Mouse (Mus musculus): ENCODE measurements around the gene Tstd1. TPM values are rescaled to one million over a fixed set of nuclear protein-coding genes. Genes with fewer than 3 reads are reported as not detected.

Tstd1 gene
- total RNA-seq, 2 experiments from 2014 or later, result 2.9 to 4.3 TPM

- intact Hi-C loops (cut with DNase I), result no loop called here
- no peak overlapping the region for H3K27ac ChIP-seq
- H3K4me3 ChIP-seq, result no peak overlapping the region
- no peak for DNase-seq (ENCODE audit: extremely low spot score in 1 of 2, low spot score in 2 of 2)
- TF ChIP-seq CTCF (IDR thresholded peaks at IDR 0.05), result no peak
These were observed 715 bp downstream of the Tstd1 start for GRCm38 (mm10) chr1:171419291-171419882.

DNA sequence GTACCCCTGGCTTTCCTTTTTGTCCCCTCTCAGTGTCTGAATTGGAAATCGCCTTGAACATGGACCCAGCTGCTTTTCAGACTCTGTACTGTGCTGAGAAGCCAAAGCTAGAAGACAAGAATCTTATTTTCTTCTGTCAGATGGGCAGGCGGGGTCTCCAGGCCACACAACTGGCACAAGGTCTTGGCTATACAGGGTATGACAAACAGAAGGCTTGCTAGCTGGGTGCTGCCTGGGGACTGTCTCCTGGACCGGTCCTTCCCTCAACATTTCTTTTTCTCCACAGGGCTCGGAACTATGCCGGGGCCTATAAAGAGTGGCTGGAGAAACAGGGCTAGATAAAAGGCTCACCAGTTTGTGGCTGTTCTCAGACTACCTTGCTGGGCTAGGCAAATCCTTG is 1.2 kb downstream of the Tstd1 start:
- intact Hi-C loops (cut with DNase I), result no loop called here

GRCm38 (mm10) chr1:171422504-171423095 is 3.9 kb downstream of the Tstd1 start:
- DNase-seq (ENCODE audit: extremely low spot score in 1 of 2, low spot score in 2 of 2), result no peak
- no peak for TF ChIP-seq CTCF (IDR thresholded peaks at IDR 0.05)
- Histone ChIP-seq H3K27ac (no peak overlapping the region), H3K4me3 (no peak overlapping the region)
- intact Hi-C loops (cut with DNase I), result no loop called here

More for the DNA sequence above, 1.2 kb downstream of the Tstd1 start:
- no peak overlapping the region for H3K27ac ChIP-seq
- no peak for TF ChIP-seq CTCF (IDR thresholded peaks at IDR 0.05)
- no peak for DNase-seq (ENCODE audit: extremely low spot score in 1 of 2, low spot score in 2 of 2)
- H3K4me3 ChIP-seq, result no peak overlapping the region

GRCm38 (mm10) chr1:171424638-171425037 is 6.0 kb downstream of the Tstd1 start:
- Histone ChIP-seq H3K4me3 (no peak overlapping the region), H3K27ac (no peak overlapping the region)
- TF ChIP-seq CTCF (IDR thresholded peaks at IDR 0.05), result no peak
- intact Hi-C loops (cut with DNase I), result no loop called here
- DNase-seq (ENCODE audit: extremely low spot score in 1 of 2, low spot score in 2 of 2), result no peak

- DNase-seq (ENCODE audit: extremely low spot score in 1 of 2, low spot score in 2 of 2), result no peak
- H3K4me3 ChIP-seq, result no peak overlapping the region
- no peak for TF ChIP-seq CTCF (IDR thresholded peaks at IDR 0.05)
- H3K27ac ChIP-seq, result no peak overlapping the region
- intact Hi-C loops (cut with DNase I), result no loop called here
These were observed 6.5 kb downstream of the Tstd1 start for GRCm38 (mm10) chr1:171425126-171425525.

DNA sequence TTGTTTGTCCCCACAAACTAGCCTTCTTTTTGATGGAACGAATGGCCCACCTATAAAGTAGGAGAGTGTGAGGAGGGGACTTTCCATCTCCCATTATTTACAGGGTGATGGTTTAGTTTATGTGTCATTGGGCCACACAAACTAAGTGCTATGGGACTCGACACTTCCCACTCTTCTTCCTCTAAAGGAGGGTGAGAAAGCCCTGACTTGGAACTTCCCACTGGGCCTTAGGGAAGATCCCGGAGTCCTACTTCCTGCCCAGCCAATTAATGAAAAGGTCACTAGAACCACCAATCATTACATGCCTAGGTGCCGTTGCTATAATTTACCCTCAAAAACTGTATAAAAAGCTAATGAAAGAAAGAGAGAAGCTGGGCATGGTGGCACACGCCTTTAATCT is 13.5 kb downstream of the Tstd1 start:
- intact Hi-C loops (cut with DNase I), result no loop called here
- Histone ChIP-seq H3K27ac (no peak overlapping the region), H3K4me3 (no peak overlapping the region)
- no peak for TF ChIP-seq CTCF (IDR thresholded peaks at IDR 0.05)
- DNase-seq (ENCODE audit: extremely low spot score in 1 of 2, low spot score in 2 of 2), result no peak

GRCm38 (mm10) chr1:171435288-171435814 is 16.7 kb downstream of the Tstd1 start:
- intact Hi-C loops (cut with DNase I), result no loop called here
- Histone ChIP-seq H3K4me3 (no peak overlapping the region), H3K27ac (no peak overlapping the region)
- DNase-seq (ENCODE audit: extremely low spot score in 1 of 2, low spot score in 2 of 2), result no peak
- no peak for TF ChIP-seq CTCF (IDR thresholded peaks at IDR 0.05)

- no peak for DNase-seq (ENCODE audit: extremely low spot score in 1 of 2, low spot score in 2 of 2)
- TF ChIP-seq CTCF (IDR thresholded peaks at IDR 0.05), result no peak
- intact Hi-C loops (cut with DNase I), result no loop called here
- no peak overlapping the region for H3K27ac ChIP-seq
- H3K4me3 ChIP-seq, result no peak overlapping the region
These were observed 17.3 kb downstream of the Tstd1 start for GRCm38 (mm10) chr1:171435974-171436373.

- H3K27ac ChIP-seq, result peak within 1 kb of the TSS; percentile 59
- peak; percentile 26 to 30 for DNase-seq (ENCODE audit: extremely low spot score in 1 of 2, low spot score in 2 of 2)
- intact Hi-C loops (cut with DNase I), result no loop called here
These were observed 18.8 kb downstream of the Tstd1 start, which contains the start of gene F11r for GRCm38 (mm10) chr1:171437264-171438013. TSS of gene F11r (plus strand) at chr1:171437535.

GRCm38 (mm10) chr1:171438014-171438670 is 19.5 kb downstream of the Tstd1 start:
- no peak for DNase-seq (ENCODE audit: extremely low spot score in 1 of 2, low spot score in 2 of 2)
- TF ChIP-seq CTCF (IDR thresholded peaks at IDR 0.05), result no peak
- intact Hi-C loops (cut with DNase I), result no loop called here
- peak overlapping the region; percentile 33 for H3K4me3 ChIP-seq
- H3K27ac ChIP-seq, result 0 out of 2 replicates have a peak overlapping the region, but pooled peaks have one; percentile 33

More at GRCm38 (mm10) chr1:171437264-171438013, 18.8 kb downstream of the Tstd1 start, which contains the start of gene F11r:
- H3K4me3 ChIP-seq, result peak within 1 kb of the TSS; percentile 33
- TF ChIP-seq CTCF (IDR thresholded peaks at IDR 0.05), result peak; percentile 5; the same call in 1 of the 2 replicates

- DNase-seq (ENCODE audit: extremely low spot score in 1 of 2, low spot score in 2 of 2), result no peak
- intact Hi-C loops (cut with DNase I), result no loop called here
- Histone ChIP-seq H3K27ac (no peak overlapping the region; the same call in 1 of the 2 replicates), H3K4me3 (0 out of 2 replicates have a peak overlapping the region, but pooled peaks have one; percentile 7)
- no peak for TF ChIP-seq CTCF (IDR thresholded peaks at IDR 0.05)
These were observed 20.4 kb downstream of the Tstd1 start for GRCm38 (mm10) chr1:171439072-171439471.

Measured in left cerebral cortex, adult 2 months (tissue).